Mouse (Mus musculus) granulocyte monocyte progenitor cell, adult 5-6 weeks (primary cell): ENCODE measurements around the gene Gdf11. TPM values are rescaled to one million over a fixed set of nuclear protein-coding genes. Genes with fewer than 3 reads are reported as not detected.

Experiments
- ATAC-seq: replicated peaks from 2 replicates; pipeline ENCODE4 v1.8.0; 2016; ENCODE audit warnings: mild to moderate bottlenecking, moderate TSS enrichment, inconsistent platforms; ENCODE audit not compliant: poor library complexity, severe bottlenecking
- total RNA-seq, 2 experiments: library from RNA; stranded (forward) in 1 of 2; stranded (reverse) in 1 of 2; fragments of 200-712, 200-1000 nt in 1 of 2; fragments of >200 nt in 1 of 2; fragmentation: Nextera tagmentation in 1 of 2; gene quantifications; 2 replicates each; pipeline ENCODE4 v1.2.3; 2014 to 2017

Gdf11 gene
- total RNA-seq, 2 experiments from 2014 or later: 0.15 TPM; not detected in 1

DNA sequence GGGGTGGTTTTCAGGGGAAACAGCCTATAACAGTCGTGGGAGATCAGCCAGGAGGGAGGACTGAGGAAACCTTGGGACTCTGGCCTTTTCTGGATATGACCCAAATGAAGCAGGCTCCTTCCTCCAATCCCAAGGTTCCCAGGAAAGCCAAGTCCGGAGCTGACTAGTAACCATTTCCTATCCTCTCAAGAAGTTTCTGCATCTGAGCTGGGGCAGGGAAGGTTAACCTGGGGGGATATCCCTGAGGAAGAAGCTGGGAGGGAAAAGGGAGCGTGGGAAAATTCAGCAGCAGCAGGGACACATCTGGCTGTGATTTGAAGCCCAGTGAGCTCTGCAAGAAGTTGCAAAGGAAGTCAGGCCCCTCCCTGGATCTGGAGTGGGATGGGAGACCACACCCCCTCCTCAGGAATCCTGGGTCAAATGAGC lies 29.2 kb upstream of the Gdf11 start:
- ATAC-seq: no peak

DNA sequence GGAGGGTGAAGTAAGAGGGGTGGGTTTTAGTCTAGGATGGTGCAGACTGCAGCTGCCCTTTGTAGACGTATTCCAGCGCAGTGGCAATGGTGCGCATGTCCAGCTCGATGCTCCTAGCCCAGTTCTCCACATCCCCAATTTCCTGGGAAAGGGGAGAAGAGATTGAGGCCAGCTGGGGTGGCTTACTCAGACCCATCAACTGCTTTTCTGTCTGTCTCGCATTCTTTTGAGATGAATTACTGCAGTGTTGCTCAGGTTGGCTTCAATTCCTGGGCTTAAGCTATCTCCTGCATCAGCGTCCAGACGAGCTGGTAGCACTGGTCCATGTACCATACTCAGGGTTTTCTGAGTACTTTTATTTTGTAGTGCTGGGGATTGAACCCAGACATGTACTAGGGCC lies 28.4 kb upstream of the Gdf11 start:
- no peak for ATAC-seq

DNA sequence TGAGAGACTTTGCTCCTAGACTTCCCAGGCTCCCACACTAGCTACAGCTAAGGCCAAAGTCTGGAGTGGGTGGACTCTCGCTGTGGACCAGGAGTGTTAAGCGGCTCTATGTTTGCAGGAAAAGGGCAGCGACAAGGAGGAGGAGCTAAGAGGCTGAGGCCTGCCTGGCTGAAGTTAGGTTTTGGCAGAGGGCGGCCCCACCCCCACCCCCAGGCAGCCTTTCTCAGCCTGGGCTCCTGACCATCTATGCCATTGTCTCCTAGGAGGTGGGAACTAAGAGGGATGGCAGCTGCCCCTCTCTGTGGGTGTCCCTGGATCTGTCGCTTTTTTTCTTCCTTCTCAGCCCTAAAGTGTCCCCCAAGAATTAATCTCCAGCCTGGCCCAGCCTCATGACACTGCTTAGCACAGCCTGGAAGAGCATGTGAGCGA lies 27.7 kb upstream of the Gdf11 start:
- ATAC-seq: no peak

DNA sequence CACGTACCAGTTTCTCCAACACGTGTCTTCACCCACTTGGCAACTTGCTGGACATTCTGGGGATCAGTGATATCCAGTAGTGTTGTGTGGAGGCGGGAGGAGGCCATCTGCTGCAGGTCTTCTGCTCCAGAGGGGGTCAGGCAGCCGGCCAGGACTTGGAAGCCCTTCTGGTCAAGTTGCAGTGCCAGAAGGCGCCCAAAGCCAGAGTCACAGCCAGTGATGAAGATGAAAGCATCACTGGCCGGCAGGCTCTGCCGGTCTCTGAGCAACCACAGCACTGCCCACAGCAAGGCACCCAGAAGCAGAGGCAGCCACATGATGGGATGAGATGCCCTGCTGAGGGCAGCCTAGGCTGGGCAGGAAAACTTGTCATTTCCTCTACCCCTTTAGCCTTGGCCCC lies 26.7 kb upstream of the Gdf11 start:
- no peak for ATAC-seq

DNA sequence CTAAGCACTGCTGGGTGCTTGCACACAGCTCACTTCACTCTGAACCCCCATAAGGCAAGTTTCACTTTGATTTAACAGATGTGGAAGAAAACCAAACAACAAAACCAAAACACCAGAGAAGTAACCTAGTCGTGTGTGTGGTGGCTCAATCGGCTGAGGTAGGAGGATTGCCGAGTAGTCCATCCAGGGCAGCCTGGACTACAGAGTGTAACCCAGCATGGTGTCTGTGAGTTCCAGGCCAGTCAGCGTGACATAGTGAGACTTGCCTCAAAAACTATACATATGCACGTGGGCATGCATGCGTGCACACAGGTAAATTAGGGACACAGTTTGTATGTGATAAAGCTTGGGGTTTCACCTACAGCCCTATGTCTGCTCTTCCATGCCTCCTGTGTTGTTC lies 25.9 kb upstream of the Gdf11 start:
- ATAC-seq: no peak

DNA sequence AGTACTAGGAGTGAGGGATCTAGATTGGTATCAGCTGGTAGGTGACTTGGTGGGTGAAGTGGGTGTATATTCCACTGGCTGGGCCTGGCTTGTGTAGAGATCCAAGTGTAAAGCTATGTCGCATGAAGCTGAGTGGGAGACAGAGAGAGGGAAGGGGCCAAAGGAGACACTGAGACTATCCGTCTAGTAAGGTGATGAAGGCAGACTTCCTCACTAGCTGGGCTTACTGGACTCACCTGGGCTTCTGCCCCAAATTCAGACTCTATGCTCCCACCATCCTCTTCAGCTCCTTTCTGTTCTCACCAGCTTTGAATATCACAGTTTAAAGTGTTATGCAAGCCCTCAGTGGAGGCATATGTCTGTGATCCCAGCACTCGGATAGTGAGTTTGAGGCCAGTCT lies 25.1 kb upstream of the Gdf11 start:
- ATAC-seq: no peak

DNA sequence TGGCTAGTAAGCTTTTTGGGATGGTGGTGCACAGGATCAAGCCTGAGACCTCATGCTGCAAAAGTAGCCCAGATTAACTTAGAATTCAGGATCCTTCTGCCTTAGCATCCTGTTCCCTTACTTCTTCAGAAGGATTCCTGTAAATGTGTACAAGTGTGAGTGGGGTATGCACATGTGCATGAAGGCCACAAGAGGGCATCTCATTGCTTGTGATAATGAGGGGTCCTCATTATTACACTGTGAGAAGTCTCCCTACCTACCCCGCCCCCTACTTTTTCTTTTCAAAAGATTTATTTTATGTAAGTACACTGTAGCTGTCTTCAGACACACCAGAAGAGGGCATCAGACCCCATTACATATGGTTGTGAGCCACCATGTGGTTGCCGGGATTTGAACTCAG lies 24.0 kb upstream of the Gdf11 start:
- no peak for ATAC-seq

DNA sequence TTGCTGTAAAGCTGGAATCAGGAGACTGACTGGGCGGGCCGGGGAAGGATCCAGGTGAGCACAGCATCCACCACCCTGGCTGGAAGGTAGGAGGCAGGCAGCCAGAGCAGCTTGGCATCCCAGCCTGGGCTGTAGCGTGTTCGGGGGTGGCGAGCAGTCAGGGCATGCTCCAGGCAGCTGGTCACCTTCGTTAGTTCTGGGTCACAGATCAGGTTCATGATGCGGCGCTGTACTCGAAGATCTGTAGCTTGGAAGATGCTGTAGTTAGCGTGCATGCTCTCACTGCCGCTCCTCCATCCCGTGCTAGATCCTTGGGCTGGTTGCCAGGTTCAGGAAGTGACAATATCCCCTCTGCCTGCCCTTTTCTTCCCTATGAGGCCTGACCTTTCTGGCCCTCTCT lies 22.2 kb upstream of the Gdf11 start:
- ATAC-seq: no peak

DNA sequence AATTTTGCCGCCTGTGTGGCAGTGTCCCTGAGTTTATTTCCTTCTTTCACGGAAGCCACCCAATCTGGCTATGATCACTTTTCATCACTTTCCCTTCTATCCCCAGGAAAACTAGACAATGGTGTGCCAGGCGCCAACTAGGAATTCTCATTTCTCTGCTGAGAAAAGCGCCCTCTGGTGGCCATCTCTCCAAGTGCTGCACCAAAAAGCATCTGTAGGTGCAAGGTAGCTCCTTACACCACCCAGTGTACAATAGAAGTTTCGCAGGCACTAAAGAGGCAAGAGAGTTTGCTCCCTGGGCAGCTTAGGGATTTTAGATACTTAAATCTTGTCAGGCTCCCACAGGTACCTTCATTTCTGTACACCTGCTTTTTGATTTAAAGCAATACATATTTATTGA lies 21.7 kb upstream of the Gdf11 start:
- peak; percentile 58 for ATAC-seq

DNA sequence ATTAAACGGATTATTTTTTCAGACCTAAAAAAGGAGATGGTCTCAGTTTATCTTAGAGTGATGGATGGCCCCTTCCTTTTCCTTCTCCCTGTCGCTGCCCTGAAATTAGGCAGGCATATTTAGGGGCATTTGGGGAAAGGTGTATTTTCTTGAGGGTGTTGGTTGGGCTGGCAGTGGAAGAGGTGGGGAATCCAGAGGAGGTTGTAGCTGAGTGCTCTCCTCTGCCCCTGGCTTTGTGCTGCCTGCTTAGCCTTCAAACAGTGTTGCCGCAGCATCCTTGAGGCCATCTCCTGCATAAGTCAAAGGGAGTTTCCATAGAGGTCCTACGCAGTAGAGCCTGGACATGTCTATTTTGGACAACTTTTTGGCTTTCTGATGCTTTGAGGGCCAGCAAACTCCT lies 21.3 kb upstream of the Gdf11 start:
- ATAC-seq: no peak

DNA sequence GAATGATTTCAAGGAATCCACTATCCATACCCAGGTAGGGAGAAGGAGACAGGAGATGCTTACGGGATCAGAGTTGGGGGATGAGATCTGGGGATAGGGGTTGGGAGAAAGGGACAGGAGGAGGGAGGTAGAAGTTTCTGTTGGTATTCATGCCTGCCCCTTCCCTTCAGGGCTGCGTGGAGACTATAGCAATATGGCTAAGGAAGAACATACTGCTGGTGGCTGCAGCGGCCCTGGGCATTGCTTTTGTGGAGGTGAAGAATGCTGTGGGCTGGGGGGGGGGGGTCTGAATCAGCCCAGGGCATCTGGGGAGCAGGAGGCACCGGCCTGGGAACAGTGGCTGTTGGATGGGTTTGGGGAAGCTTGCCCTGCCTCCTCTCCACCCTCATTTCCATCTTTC lies 20.8 kb upstream of the Gdf11 start:
- no peak for ATAC-seq

DNA sequence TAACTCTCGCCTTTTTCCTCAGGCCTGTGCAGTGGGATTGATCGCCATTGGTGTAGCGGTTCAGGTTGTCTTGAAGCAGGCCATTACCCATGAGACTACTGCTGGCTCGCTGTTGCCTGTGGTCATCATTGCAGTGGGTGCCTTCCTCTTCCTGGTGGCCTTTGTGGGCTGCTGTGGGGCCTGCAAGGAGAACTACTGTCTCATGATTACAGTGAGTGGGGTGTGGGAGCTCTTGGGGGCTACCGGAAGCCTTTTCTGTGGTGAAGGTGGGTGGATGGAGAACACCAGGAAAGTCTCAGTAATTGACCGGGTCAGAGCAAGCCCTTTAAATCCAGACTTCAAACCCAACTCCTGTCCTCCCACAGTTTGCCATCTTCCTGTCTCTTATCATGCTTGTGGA lies 19.9 kb upstream of the Gdf11 start:
- peak; percentile 50 for ATAC-seq

DNA sequence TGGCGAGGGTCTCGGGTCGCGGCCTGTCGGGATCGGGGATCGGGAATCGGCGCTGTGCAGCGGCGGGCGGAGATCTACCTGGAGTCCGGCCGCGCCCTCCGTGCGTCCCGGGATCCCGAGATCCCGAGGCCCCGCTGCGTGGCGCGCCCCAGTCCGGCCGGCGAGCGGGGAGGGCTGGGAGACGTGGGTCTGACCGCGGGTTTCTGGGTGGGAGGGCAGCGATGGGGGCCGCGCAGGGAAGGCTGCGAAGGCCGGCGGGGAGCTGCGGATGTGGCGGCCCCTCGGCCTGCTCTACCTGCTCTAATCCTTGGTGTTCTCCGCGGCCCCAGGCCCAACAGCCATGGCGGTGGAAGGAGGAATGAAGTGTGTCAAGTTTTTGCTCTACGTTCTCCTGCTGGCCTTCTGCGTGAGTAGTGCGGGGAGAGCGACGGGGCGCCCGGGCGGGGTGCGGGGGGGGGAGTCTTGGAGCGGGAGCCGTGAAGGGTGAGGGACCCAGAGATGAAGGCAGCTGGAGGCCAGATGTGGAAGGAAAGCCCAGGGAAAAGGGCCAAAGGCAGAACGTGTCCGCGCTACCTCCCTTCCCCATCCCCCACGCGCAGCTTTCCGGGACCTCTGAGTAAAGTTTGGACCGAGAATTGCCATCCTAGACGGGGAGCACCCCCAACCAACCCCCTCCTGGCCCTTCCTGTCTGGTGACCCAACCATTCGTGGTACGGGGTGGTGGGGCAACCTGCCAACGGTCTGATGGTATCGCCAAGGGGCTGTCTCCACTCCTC lies 18.7 kb upstream of the Gdf11 start:
- peak; percentile 28 for ATAC-seq

DNA sequence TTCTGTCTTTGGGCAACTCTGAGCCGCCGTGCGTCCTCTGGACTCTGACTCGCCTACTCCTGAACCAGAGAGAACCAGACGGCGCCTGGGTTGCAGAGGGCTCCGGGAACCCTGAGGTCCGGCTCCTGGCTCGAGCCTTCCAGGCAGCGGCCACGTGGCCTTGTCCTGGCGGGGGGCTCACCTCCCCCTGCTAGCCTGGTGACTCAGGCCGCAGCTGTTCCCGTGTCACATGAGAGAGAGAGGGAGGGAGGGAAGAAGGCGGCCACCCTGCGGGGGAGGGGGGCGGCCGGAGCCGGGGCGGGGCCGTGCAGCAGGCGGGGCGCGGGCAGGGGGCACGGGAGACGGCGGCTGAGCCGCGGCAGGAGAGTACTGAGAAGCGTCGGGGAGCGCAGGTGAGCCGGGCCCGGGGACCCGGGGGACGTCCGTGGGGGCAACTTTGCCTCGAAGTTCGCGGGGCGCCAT lies 18.1 kb upstream of the Gdf11 start:
- peak; percentile 69 for ATAC-seq

DNA sequence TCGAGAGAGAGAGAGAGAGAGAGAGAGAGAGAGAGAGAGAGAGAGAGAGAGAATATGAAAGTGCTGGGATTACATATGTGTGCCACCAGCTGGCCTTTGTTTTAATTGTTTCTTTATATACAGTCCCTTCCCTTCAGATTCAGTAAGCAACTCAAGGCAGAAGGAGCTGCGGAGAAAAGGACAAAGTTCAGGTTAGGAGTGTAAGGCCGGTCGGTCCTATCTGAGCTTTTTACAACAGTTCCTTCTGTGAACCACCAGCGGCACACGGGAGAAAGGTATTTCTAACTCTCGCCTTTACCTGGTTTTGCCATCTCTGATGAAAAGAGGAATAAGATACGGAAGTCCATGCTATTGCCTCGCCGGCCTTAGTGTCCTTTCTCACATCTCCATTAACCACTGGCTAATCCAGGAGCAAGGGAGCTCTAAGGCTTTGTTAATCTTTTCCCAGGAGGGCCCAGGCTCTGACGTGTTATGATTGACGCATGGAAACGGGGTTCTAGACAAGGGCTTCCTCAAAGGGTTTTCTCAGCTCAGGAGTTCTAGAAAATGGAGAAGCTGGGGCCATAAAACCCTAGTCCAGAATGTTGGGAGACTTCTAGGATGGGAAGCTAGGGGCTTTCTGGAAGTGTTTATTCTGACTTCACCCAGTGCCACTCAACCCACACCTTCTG lies 17.4 kb upstream of the Gdf11 start:
- ATAC-seq: no peak

DNA sequence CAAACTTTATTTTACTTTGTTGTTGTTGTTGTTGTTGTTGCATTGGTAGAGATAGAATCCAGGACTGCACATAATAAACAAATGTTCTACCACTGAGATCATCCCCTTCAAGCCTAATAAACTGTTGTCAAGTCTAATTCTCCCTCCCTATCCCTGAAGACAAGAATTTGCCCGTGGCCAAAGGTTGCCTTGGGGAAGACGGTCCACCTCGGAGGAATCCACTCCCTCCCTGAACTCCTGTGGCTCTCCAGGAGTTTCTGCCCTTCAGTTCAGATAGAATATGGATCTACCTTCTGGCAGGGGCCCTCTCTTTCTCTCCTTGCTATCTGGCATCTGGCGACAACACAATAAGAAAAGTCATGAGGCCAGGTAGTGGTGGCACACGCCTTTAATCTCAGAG lies 13.3 kb upstream of the Gdf11 start:
- no peak for ATAC-seq

DNA sequence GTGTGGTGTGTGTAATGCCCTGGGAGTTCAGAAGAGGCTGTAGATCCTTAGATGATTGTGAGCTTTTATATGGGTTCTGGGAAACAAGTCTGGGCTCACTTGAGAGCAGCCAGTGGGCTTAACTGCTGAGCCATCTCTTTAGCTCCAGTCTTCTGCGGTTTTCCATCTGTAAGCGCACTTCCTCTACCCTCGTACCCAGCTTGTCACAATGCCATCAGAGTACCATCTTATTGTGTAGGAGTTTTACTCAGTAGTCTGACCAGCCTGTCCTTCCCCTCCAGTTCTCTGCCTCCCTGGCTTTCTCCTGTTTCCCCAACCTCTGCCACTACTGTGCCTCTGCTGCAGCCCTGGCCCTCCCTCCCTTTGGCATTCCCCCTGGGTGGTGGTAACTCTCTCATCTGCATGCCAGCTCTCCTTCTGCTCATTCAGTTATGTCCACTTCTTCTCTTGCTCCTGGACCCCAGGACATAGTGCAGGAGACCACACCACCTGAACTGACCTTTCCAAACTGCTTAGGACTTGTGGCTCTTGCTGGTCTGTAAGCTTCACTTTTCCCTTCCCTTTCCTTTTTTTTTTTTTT lies 11.0 kb upstream of the Gdf11 start:
- ATAC-seq: peak; percentile 76

DNA sequence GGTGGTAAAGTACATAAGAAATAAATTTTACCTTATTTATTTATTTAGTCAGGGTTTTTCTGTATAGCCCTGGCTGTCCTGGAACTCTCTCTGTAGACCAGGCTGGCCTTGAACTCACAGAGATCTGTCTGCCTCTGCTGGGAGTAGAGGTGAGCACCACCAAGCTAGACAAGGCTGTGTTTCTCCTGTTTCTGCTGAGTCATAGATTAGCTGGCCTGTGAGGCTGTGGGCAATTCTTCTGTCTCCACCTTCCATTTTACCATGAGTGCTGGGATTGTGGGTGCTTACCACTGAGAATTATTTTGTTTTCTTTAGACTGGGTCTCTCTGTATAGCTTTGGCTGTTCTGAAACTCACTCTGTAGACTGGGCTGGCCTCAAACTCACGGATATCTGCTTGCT lies 9.9 kb upstream of the Gdf11 start:
- ATAC-seq: no peak

DNA sequence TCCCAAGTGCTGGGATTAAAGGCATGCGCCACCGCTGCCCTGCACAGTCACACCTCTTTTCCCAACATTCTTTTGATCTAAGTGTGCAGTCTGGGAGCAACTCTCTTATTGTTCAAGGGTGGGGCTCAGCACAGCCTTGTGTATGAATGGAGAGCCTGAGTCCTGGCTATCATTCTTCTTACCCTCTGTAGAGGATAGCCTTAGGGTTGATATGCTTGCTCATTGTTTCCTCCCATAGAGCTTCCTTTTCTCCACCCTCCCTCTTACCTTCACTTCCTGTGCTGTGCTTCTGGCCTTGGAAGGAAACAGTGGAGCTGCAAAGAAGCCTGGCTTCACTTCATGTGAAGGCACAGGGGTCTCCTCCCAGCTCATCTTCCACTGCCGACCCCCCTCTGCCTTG lies 9.2 kb upstream of the Gdf11 start, which contains the start of gene Cd63:
Cd63 (plus strand) TSS at position 292 of the 400 bp plus-strand sequence.
- peak; percentile 26 for ATAC-seq

DNA sequence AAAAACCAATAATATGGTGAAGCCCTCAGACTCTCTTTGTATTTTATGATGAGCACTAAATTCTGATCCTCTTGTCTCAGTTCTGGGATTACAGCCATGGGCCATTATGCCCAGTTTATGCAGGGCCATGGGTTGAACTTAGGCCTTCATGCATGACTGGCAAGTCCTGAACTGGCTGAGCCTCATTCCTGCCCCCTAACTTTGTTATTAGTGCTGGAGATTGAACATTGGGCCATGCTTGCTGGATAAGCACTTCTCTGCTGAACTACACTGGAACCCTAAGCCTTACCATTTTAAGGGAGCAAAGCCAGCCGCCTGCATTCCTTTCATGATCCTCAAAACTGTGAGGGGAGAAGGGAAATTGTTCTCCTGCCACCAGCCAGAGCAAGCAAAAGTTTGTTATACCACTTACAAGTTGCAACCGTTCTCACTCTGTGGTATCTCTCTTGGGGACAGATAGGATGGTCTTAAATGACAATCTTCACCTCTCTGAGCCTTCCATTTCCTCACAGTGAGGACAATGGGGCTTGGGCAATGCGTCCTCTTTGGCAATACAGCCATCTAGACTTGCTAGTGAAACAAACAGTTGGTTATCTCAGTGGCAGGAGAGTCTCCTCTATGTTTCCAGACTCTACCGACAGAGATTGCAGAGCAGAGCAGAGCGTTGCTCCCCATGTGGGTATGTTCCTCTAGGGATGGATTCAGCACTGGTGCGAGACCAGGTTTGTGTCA lies 8.4 kb upstream of the Gdf11 start:
- ATAC-seq: peak; percentile 62

DNA sequence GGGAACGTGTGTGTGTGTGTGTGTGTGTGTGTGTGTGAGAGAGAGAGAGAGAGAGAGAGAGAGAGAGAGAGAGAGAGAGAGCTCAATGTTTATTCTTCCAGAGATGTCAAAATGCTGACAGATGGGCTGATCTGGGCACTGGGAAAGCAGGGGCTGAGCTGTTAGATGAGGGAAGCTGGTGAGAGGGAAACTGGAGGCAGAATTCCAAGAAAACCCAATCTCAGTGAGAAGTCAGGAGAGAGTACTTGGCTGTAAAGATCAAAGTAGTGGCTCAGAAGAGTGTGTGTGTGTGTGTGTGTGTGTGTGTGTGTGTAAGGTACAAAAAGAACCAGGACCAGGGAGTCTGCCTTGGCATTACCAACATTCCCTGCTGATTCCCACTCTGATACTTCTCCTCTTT lies 6.0 kb upstream of the Gdf11 start:
- ATAC-seq: no peak
